Mouse (Mus musculus) hindbrain, postnatal 0 days (tissue): ENCODE measurements at regions not wholly inside any gene's neighbourhood (a gene's known extent, or its start where the extent isn't known, plus 50 kb on each side); places are given as distances from the start of the nearest gene placed in this dataset.

Experiments
- ATAC-seq: fragments of 200-750 bp; cut with Nextera tagmentation; 2 replicates; pipeline ENCODE4 v1.8.0; 2017; ENCODE audit warnings: mild to moderate bottlenecking, moderate TSS enrichment, moderate library complexity
- DNase-seq: peaks from one replicate; pipeline ENCODE4 v3.0.0-alpha.2; 2015; ENCODE audit warnings: low spot score
- H3K27ac ChIP-seq: fragments of 300-500 bp; sonication (generic); 2 replicates; pipeline ENCODE4 v1.5.1; 2014; ENCODE audit warnings: mild to moderate bottlenecking
- H3K27me3 ChIP-seq: fragments of 300-500 bp; sonication (generic); 2 replicates; pipeline ENCODE4 v1.6.1; 2014; ENCODE audit warnings: low read length, mixed read lengths; ENCODE audit not compliant: insufficient read depth
- H3K36me3 ChIP-seq: fragments of 300-500 bp; sonication (generic); 2 replicates; pipeline ENCODE4 v1.6.1; 2014; ENCODE audit warnings: low read length, mixed read lengths; ENCODE audit not compliant: insufficient read depth
- H3K4me1 ChIP-seq: fragments of 300-500 bp; sonication (generic); 2 replicates; pipeline ENCODE4 v1.6.1; 2014; ENCODE audit warnings: antibody characterized with exemption, low read length, mixed read lengths; ENCODE audit not compliant: insufficient read depth
- H3K4me2 ChIP-seq: fragments of 300-500 bp; sonication (generic); 2 replicates; pipeline ENCODE4 v1.6.1; 2014; ENCODE audit warnings: low read depth, mild to moderate bottlenecking, low read length, moderate library complexity, mixed read lengths
- H3K4me3 ChIP-seq: fragments of 300-500 bp; sonication (generic); 2 replicates; pipeline ENCODE4 v1.5.1; 2014; ENCODE audit warnings: low read length
- H3K9ac ChIP-seq: fragments of 300-500 bp; sonication (generic); replicated peaks from 2 replicates; pipeline ENCODE4 v1.6.1; 2014; ENCODE audit warnings: mild to moderate bottlenecking, low read length, moderate library complexity, mixed read lengths
- H3K9me3 ChIP-seq: fragments of 300-500 bp; sonication (generic); 2 replicates; pipeline ENCODE4 v1.6.1; 2016; ENCODE audit warnings: low read length, mixed read lengths
- CTCF ChIP-seq: IDR thresholded peaks from 2 replicates; pipeline ENCODE4 v1.5.1; 2016; ENCODE audit warnings: antibody characterized with exemption, control low read depth, low read depth
- WGBS: fragments of 180-500 bp; shearing (Covaris S2); extraction: QIAGEN DNeasy Blood & Tissue Kit; methylation state at CpG from one replicate; pipeline ENCODE4 v1.1.7; 2014; 5-methylcytosine and 5-hydroxymethylcytosine counted together

- no peaks in the 10 kb centered on the region for H3K27me3 ChIP-seq
- no peaks in the 10 kb centered on the region for H3K4me1 ChIP-seq
- no peak overlapping the region for H3K9ac ChIP-seq
- no peak for ATAC-seq
- H3K36me3 ChIP-seq: no peaks in the 10 kb centered on the region
- no peak overlapping the region for H3K27ac ChIP-seq
- H3K4me2 ChIP-seq: no peak overlapping the region
- no peak for TF ChIP-seq CTCF
- no peak overlapping the region for H3K4me3 ChIP-seq
- DNase-seq: no peak
- 75% methylated on average over 2 of the region's 2 CpGs for WGBS
- no peaks in the 10 kb centered on the region for H3K9me3 ChIP-seq
Measured at GRCm38 (mm10) chr10:30066692-30067091, 133.7 kb downstream of the Cenpw start.

- Histone ChIP-seq H3K36me3 (no peaks in the 10 kb centered on the region), H3K27me3 (no peaks in the 10 kb centered on the region), H3K9ac (no peak overlapping the region), H3K4me1 (no peaks in the 10 kb centered on the region), H3K4me3 (no peak overlapping the region), H3K9me3 (no peaks in the 10 kb centered on the region), H3K4me2 (no peak overlapping the region), H3K27ac (no peak overlapping the region)
- no peak for TF ChIP-seq CTCF
- DNase-seq: no peak
- 70% methylated on average over 4 of the region's 4 CpGs for WGBS
- no peak for ATAC-seq
Measured at GRCm38 (mm10) chr10:30030621-30031020, 169.7 kb downstream of the Cenpw start.

GRCm38 (mm10) chr10:30002950-30003636 is 197.3 kb downstream of the Cenpw start:
- H3K4me3 ChIP-seq: no peak overlapping the region
- no peak for DNase-seq
- 81% methylated on average over 6 of the region's 6 CpGs for WGBS
- H3K9me3 ChIP-seq: no peaks in the 10 kb centered on the region
- H3K9ac ChIP-seq: no peak overlapping the region
- no peaks in the 10 kb centered on the region for H3K36me3 ChIP-seq
- no peaks in the 10 kb centered on the region for H3K27me3 ChIP-seq
- TF ChIP-seq CTCF: no peak
- no peak overlapping the region for H3K27ac ChIP-seq
- H3K4me2 ChIP-seq: no peak overlapping the region
- no peaks in the 10 kb centered on the region for H3K4me1 ChIP-seq
- no peak for ATAC-seq

- Histone ChIP-seq H3K9me3 (no peaks in the 10 kb centered on the region), H3K4me1 (no peaks in the 10 kb centered on the region), H3K27me3 (no peaks in the 10 kb centered on the region), H3K27ac (no peak overlapping the region), H3K36me3 (no peaks in the 10 kb centered on the region), H3K4me3 (no peak overlapping the region), H3K4me2 (no peak overlapping the region), H3K9ac (no peak overlapping the region)
- 81% methylated on average over 2 of the region's 2 CpGs for WGBS
- no peak for DNase-seq
- TF ChIP-seq CTCF: no peak
- no peak for ATAC-seq
Measured at GRCm38 (mm10) chr10:30000836-30001235, 199.5 kb downstream of the Cenpw start.

- no peaks in the 10 kb centered on the region for H3K36me3 ChIP-seq
- no peak overlapping the region for H3K4me3 ChIP-seq
- DNase-seq (no peak), ATAC-seq (no peak)
- no peak for TF ChIP-seq CTCF
- no peaks in the 10 kb centered on the region for H3K27me3 ChIP-seq
- no peak overlapping the region for H3K9ac ChIP-seq
- 83% methylated on average over 2 of the region's 2 CpGs for WGBS
- H3K27ac ChIP-seq: no peak overlapping the region
- no peak overlapping the region for H3K4me2 ChIP-seq
- H3K4me1 ChIP-seq: no peaks in the 10 kb centered on the region
- no peaks in the 10 kb centered on the region for H3K9me3 ChIP-seq
Measured at GRCm38 (mm10) chr10:29981539-29981938, 218.8 kb downstream of the Cenpw start.
